Mouse (Mus musculus): ENCODE results near the gene Atf7ip. TPM values are rescaled to one million over a fixed set of nuclear protein-coding genes. Genes with fewer than 3 reads are reported as not detected.

Gene Atf7ip
- polyA plus RNA-seq, 1 experiment from 2014 or later, result 38.2 TPM

DNA sequence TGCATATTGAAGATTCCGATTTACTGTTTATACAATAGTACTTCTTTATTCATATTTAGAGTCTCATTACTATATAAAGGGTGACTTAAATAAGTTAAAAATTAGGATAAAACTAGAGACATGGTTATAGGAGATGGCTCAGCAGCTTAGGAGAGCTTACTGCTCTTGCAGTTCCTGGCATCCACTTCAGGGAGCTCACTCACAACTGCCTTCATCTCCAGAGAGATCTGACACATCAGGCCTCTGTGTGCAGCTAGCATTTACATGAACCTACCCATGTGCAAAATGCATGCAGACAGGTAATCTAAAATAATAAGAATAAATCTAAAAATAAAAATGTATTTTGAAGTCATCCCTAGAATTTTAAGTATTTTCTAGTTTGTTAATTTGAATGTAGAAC, 36.1 kb downstream of the Atf7ip start:
- Histone ChIP-seq H3K4me3 (ENCODE audit: low read depth, low read length) (no peak overlapping the region), H3K36me3 (ENCODE audit: control insufficient read depth, insufficient read depth, low read length) (peaks cover 5% of the 10 kb centered on the region), H3K27ac (ENCODE audit: low read length) (peak overlapping the region; percentile 80), H3K9me3 (replicated peaks; ENCODE audit: control insufficient read depth, low read length, poor library complexity, severe bottlenecking) (no peaks in the 10 kb centered on the region), H3K27me3 (ENCODE audit: control insufficient read depth, insufficient read depth, low read depth, low read length) (no peaks in the 10 kb centered on the region), H3K4me1 (ENCODE audit: control insufficient read depth, insufficient read depth, low read length) (peaks cover 27% of the 10 kb centered on the region), H3K4me2 (ENCODE audit: low read length) (no peak overlapping the region; the same call in 1 of the 2 replicates), H3K9ac (ENCODE audit: low read depth, low read length) (no peak overlapping the region)
- 75% methylated on average over 1 of the region's 1 CpGs for WGBS
- ATAC-seq, result no peak

GRCm38 (mm10) chr6:136543164-136543563, 37.2 kb downstream of the Atf7ip start:
- Histone ChIP-seq H3K4me2 (ENCODE audit: low read length) (peak overlapping the region; percentile 29; the same call in 1 of the 2 replicates), H3K27me3 (ENCODE audit: control insufficient read depth, insufficient read depth, low read depth, low read length) (no peaks in the 10 kb centered on the region), H3K36me3 (ENCODE audit: control insufficient read depth, insufficient read depth, low read length) (peaks cover 3% of the 10 kb centered on the region; the same call in 1 of the 2 replicates), H3K4me1 (ENCODE audit: control insufficient read depth, insufficient read depth, low read length) (peaks cover 27% of the 10 kb centered on the region), H3K9ac (ENCODE audit: low read depth, low read length) (peak overlapping the region; percentile 15; the same call in 1 of the 2 replicates), H3K4me3 (ENCODE audit: low read depth, low read length) (no peak overlapping the region), H3K27ac (ENCODE audit: low read length) (peak overlapping the region; percentile 76), H3K9me3 (replicated peaks; ENCODE audit: control insufficient read depth, low read length, poor library complexity, severe bottlenecking) (no peaks in the 10 kb centered on the region)
- peak; percentile 60 for ATAC-seq
- WGBS, result 8% methylated on average over 6 of the region's 6 CpGs

DNA sequence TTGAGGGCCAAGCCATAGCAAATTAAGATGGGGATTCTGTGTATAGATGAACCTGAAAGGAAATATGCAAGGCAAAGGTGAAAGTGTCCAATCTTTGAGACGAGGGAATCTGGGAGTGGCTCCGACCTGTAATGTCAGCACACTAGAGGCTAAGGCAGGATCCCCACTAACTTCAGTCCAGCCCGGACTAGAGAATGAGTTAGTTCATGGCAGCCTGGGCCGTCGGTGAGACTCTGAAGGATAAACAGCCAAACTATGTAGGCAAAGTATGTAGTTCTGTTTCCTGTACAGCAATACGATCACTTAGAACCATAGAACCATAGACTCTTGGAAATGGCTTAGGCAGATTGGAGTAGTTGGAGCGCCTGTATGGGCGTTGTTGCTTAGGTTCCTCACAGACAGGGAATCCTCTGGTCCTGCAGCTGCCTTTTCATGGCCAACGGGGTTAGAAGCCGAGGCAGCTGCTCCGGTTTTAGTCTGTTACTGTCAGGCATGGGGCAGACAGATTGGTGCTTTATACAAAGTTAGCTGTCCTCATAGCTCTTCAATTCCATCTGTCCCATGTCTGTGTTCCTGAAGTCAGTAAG, 39.4 kb downstream of the Atf7ip start:
- 79% methylated on average over 11 of the region's 11 CpGs for WGBS
- Histone ChIP-seq H3K4me3 (ENCODE audit: low read depth, low read length) (no peak overlapping the region), H3K27me3 (ENCODE audit: control insufficient read depth, insufficient read depth, low read depth, low read length) (no peaks in the 10 kb centered on the region), H3K27ac (ENCODE audit: low read length) (peak overlapping the region; percentile 42; the same call in 1 of the 2 replicates), H3K4me2 (ENCODE audit: low read length) (no peak overlapping the region), H3K4me1 (ENCODE audit: control insufficient read depth, insufficient read depth, low read length) (peaks cover 33% of the 10 kb centered on the region), H3K36me3 (ENCODE audit: control insufficient read depth, insufficient read depth, low read length) (peaks cover 3% of the 10 kb centered on the region; the same call in 1 of the 2 replicates), H3K9ac (ENCODE audit: low read depth, low read length) (no peak overlapping the region), H3K9me3 (replicated peaks; ENCODE audit: control insufficient read depth, low read length, poor library complexity, severe bottlenecking) (no peaks in the 10 kb centered on the region)
- ATAC-seq, result no peak

GRCm38 (mm10) chr6:136546286-136546685, 40.3 kb downstream of the Atf7ip start:
- Histone ChIP-seq H3K4me1 (ENCODE audit: control insufficient read depth, insufficient read depth, low read length) (peaks cover 31% of the 10 kb centered on the region), H3K36me3 (ENCODE audit: control insufficient read depth, insufficient read depth, low read length) (no peaks in the 10 kb centered on the region), H3K4me3 (ENCODE audit: low read depth, low read length) (no peak overlapping the region), H3K9me3 (replicated peaks; ENCODE audit: control insufficient read depth, low read length, poor library complexity, severe bottlenecking) (no peaks in the 10 kb centered on the region), H3K9ac (ENCODE audit: low read depth, low read length) (no peak overlapping the region), H3K4me2 (ENCODE audit: low read length) (no peak overlapping the region), H3K27me3 (ENCODE audit: control insufficient read depth, insufficient read depth, low read depth, low read length) (no peaks in the 10 kb centered on the region), H3K27ac (ENCODE audit: low read length) (peak overlapping the region; percentile 61; the same call in 1 of the 2 replicates)
- ATAC-seq, result no peak
- WGBS, result 64% methylated on average over 2 of the region's 2 CpGs

- no peaks in the 10 kb centered on the region for H3K36me3 ChIP-seq (ENCODE audit: control insufficient read depth, insufficient read depth, low read length)
- no peaks in the 10 kb centered on the region for H3K27me3 ChIP-seq (ENCODE audit: control insufficient read depth, insufficient read depth, low read depth, low read length)
- no peak overlapping the region for H3K4me2 ChIP-seq (ENCODE audit: low read length)
- H3K9ac ChIP-seq (ENCODE audit: low read depth, low read length), result no peak overlapping the region
- no peaks in the 10 kb centered on the region for H3K9me3 ChIP-seq (replicated peaks; ENCODE audit: control insufficient read depth, low read length, poor library complexity, severe bottlenecking)
- H3K4me1 ChIP-seq (ENCODE audit: control insufficient read depth, insufficient read depth, low read length), result peaks cover 25% of the 10 kb centered on the region
- peak overlapping the region; percentile 77 for H3K27ac ChIP-seq (ENCODE audit: low read length)
- H3K4me3 ChIP-seq (ENCODE audit: low read depth, low read length), result no peak overlapping the region
- ATAC-seq, result no peak
- WGBS, result 25% methylated on average over 7 of the region's 7 CpGs
Measured at GRCm38 (mm10) chr6:136546987-136547386, 41.0 kb downstream of the Atf7ip start.

- Histone ChIP-seq H3K4me3 (ENCODE audit: low read depth, low read length) (no peak overlapping the region), H3K4me1 (ENCODE audit: control insufficient read depth, insufficient read depth, low read length) (peaks cover 20% of the 10 kb centered on the region), H3K36me3 (ENCODE audit: control insufficient read depth, insufficient read depth, low read length) (no peaks in the 10 kb centered on the region), H3K4me2 (ENCODE audit: low read length) (peak overlapping the region; percentile 41; the same call in 1 of the 2 replicates), H3K27ac (ENCODE audit: low read length) (peak overlapping the region; percentile 93), H3K9me3 (replicated peaks; ENCODE audit: control insufficient read depth, low read length, poor library complexity, severe bottlenecking) (no peaks in the 10 kb centered on the region), H3K27me3 (ENCODE audit: control insufficient read depth, insufficient read depth, low read depth, low read length) (no peaks in the 10 kb centered on the region), H3K9ac (ENCODE audit: low read depth, low read length) (no peak overlapping the region)
- ATAC-seq, result peak; percentile 88
- 7% methylated on average over 6 of the region's 6 CpGs for WGBS
Measured at GRCm38 (mm10) chr6:136548041-136548770, 42.2 kb downstream of the Atf7ip start.

GRCm38 (mm10) chr6:136548796-136549195, 42.8 kb downstream of the Atf7ip start:
- H3K36me3 ChIP-seq (ENCODE audit: control insufficient read depth, insufficient read depth, low read length), result no peaks in the 10 kb centered on the region
- 0 out of 2 replicates have a peak, but pooled peaks have one; percentile 42 for ATAC-seq
- WGBS, result 68% methylated on average over 6 of the region's 6 CpGs

GRCm38 (mm10) chr6:136549606-136550005, 43.6 kb downstream of the Atf7ip start:
- peak overlapping the region; percentile 6 for H3K27ac ChIP-seq (ENCODE audit: low read length)
- H3K36me3 ChIP-seq (ENCODE audit: control insufficient read depth, insufficient read depth, low read length), result no peaks in the 10 kb centered on the region
- peaks cover 20% of the 10 kb centered on the region for H3K4me1 ChIP-seq (ENCODE audit: control insufficient read depth, insufficient read depth, low read length)
- no peaks in the 10 kb centered on the region for H3K9me3 ChIP-seq (replicated peaks; ENCODE audit: control insufficient read depth, low read length, poor library complexity, severe bottlenecking)
- no peaks in the 10 kb centered on the region for H3K27me3 ChIP-seq (ENCODE audit: control insufficient read depth, insufficient read depth, low read depth, low read length)
- H3K4me2 ChIP-seq (ENCODE audit: low read length), result no peak overlapping the region
- ATAC-seq, result no peak
- 78% methylated on average over 3 of the region's 3 CpGs for WGBS
- no peak overlapping the region for H3K4me3 ChIP-seq (ENCODE audit: low read depth, low read length)
- H3K9ac ChIP-seq (ENCODE audit: low read depth, low read length), result no peak overlapping the region

More at GRCm38 (mm10) chr6:136548796-136549195, 42.8 kb downstream of the Atf7ip start:
- Histone ChIP-seq H3K9ac (ENCODE audit: low read depth, low read length) (no peak overlapping the region), H3K27me3 (ENCODE audit: control insufficient read depth, insufficient read depth, low read depth, low read length) (no peaks in the 10 kb centered on the region), H3K27ac (ENCODE audit: low read length) (peak overlapping the region; percentile 93), H3K9me3 (replicated peaks; ENCODE audit: control insufficient read depth, low read length, poor library complexity, severe bottlenecking) (no peaks in the 10 kb centered on the region), H3K4me2 (ENCODE audit: low read length) (no peak overlapping the region), H3K4me3 (ENCODE audit: low read depth, low read length) (no peak overlapping the region), H3K4me1 (ENCODE audit: control insufficient read depth, insufficient read depth, low read length) (peaks cover 20% of the 10 kb centered on the region)
